Mouse (Mus musculus): ENCODE data around the gene Ptprf. TPM values are rescaled to one million over a fixed set of nuclear protein-coding genes. Genes with fewer than 3 reads are reported as not detected.

Ptprf gene
- total RNA-seq, 2 experiments from 2014 or later: 176 to 196 TPM

GRCm38 (mm10) chr4:118289960-118290415, 1.2 kb downstream of the Ptprf start:
- intact Hi-C loops (cut with DNase I): loop anchor here (2.0 to 10.0 kb wide), 3 partner anchors 27 to 365 kb away; partner anchors contain the start of gene Artn
- DNase-seq (ENCODE audit: extremely low spot score in 1 of 2, low spot score in 2 of 2): peak in 1 of 2 experiments; percentile 58

GRCm38 (mm10) chr4:118289266-118289665, 1.9 kb downstream of the Ptprf start:
- no peak for DNase-seq (ENCODE audit: extremely low spot score in 1 of 2, low spot score in 2 of 2)
- intact Hi-C loops (cut with DNase I): no loop called here

DNA sequence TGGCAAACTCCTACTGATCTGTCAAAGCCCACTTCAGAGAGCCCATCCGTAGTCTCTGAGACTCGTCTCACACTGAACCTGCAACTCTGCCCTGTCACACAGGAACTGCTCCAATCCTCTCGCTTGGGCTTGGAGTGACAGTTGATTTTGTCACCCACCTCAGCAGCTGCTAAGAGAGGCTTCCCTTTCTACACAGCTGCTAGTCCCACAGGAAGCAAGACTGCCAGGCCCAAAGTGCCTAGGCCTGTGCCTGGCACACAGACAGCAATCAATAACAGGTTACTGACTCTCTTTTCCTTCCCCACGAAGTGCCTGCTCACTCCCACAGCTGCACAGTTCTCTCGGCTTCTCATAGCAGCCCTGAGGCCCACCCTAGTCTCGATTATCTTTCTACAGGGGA, 2.7 kb downstream of the Ptprf start:
- intact Hi-C loops (cut with DNase I): no loop called here
- DNase-seq (ENCODE audit: extremely low spot score in 1 of 2, low spot score in 2 of 2): no peak

DNA sequence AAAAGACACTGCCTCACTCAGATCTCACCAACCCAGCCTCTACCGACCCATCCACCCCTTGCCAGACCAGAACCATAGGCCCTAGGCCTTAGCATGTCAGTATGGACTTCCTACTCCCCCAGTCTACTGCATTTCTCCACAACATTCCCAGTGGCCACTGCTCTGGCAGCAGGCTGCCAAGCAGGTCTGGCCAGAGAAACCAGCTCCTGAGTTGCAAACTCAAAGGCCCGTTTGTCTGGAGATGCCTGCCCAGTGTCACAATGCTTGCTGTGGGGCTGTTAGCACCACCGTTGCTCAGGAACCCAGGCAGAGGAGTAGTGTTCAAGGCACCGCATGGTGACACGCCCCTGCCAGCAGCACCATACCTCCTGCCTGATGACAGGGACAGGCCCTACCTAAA, 5.0 kb downstream of the Ptprf start:
- intact Hi-C loops (cut with DNase I): no loop called here

DNA sequence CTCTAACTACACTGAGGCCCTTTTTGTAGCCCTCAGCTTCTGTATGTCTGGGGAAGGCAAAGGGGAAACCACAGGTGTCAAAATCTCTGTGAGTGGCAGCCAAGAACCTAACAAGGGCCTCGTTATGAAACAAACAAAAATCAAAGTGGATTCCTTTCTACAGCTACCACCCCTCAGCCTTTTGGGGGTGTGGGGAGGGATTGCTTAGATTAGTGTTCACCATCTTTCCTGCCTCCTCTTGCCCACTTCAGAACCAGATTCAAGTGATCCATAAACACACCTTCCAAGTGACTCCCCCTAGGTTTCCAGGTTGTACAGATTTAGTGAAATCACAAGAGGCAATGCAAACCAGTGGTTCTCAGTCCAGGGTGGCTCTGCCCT, 9.0 kb downstream of the Ptprf start:
- no peak for DNase-seq (ENCODE audit: extremely low spot score in 1 of 2, low spot score in 2 of 2)
- intact Hi-C loops (cut with DNase I): no loop called here

More for the DNA sequence above, 5.0 kb downstream of the Ptprf start:
- DNase-seq (ENCODE audit: extremely low spot score in 1 of 2, low spot score in 2 of 2): no peak

DNA sequence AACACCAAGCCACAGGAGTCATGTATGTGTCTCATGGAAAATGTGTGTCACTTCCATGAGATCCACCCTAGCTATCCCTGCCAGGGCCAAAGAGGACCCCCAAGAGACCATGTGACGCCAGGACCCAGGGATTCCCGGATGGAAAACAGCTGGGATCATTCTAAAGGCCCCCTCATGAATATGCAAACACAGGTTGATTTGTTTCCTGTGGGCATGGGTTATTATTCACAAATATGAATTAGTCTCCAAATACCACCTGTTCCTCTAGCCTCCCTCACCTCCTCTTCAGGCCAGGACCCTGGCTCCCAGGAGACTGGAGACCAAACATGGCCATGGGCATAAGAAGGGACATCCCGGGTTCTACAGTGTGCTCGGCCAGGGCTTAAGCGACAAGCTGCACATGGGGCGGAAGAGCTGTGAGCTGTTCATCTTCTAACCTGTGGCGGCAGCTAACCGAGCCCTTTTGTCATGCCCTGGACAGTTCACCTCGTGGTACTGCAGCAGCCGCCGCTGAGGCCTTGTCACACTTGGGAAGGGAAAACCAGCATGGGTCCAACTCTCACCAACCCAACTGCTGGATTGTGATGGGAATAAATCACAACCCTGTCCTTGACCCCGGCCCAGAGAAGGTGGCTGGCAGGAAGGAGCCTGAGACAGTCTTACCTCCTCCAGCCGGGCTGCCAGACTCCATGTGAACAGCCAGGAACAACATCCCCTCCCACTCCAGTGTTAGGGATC, 9.6 kb downstream of the Ptprf start:
- DNase-seq (ENCODE audit: extremely low spot score in 1 of 2, low spot score in 2 of 2): no peak
- intact Hi-C loops (cut with DNase I): no loop called here

GRCm38 (mm10) chr4:118280506-118280905, 10.7 kb downstream of the Ptprf start:
- intact Hi-C loops (cut with DNase I): no loop called here
- no peak for DNase-seq (ENCODE audit: extremely low spot score in 1 of 2, low spot score in 2 of 2)

GRCm38 (mm10) chr4:118276520-118277232, 14.5 kb downstream of the Ptprf start:
- peak; percentile 70 to 90 for DNase-seq (ENCODE audit: extremely low spot score in 1 of 2, low spot score in 2 of 2)
- intact Hi-C loops (cut with DNase I): no loop called here

- intact Hi-C loops (cut with DNase I): no loop called here
- no peak for DNase-seq (ENCODE audit: extremely low spot score in 1 of 2, low spot score in 2 of 2)
Measured at GRCm38 (mm10) chr4:118275601-118276519, 15.3 kb downstream of the Ptprf start.

DNA sequence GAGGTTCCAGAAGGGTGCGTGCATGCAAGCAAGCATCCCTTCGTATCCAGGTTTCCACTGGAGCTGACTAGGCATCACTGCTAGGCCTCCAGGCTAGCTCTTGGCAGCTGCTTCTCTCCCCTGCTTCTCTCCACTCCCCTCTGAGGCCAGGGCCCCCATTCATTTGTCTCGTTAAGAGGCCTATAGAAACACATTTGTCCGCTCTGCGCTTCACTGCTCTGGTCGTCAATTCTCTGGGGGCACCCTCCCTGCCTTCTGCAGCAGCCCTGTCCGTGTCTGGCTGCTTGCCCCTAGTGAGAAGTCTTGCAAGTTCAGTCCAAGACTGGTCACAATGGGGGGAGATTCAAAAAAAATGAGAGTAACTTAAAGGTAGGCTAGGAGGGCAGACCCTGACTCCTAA, 16.7 kb downstream of the Ptprf start:
- intact Hi-C loops (cut with DNase I): no loop called here
- DNase-seq (ENCODE audit: extremely low spot score in 1 of 2, low spot score in 2 of 2): no peak

DNA sequence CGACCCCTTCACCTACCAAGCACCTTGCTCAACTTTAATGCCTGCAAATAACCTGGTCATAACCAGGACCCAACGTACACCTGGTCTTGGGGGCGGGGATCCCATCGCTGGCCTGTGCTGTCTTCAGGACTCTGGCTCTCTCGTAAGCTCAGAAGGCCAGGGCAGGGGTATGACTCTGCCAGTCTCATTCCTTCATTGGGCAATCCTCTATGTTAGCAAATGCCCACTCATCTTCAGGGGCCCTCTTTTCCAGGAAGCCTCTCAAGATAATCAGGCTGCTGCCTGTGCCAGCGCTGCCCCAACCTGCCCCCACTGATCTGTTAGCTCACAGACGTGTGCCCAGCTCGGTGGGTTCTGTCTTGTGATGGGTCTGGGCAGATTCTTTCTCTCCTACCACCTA, 17.2 kb downstream of the Ptprf start:
- intact Hi-C loops (cut with DNase I): no loop called here
- DNase-seq (ENCODE audit: extremely low spot score in 1 of 2, low spot score in 2 of 2): no peak

DNA sequence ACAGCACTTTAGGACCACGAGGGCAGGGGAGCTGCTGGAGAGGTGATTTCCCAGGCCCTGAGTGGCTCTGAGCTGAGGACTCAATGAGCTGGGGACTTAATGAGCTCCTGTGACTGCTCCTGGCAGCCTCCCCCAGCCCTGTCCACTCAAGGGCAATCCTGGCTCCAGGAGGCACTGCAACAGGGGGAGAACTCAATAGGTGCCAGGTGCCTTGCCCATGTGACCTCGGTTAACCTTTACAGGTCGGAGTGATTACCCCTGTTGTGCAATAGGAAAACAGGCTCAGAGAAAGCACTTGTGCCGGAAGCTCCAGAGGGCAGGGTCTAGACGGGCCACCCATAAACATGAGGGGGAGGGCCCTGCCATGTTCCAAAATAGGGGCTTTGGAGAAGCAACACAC, 17.7 kb downstream of the Ptprf start:
- intact Hi-C loops (cut with DNase I): no loop called here
- no peak for DNase-seq (ENCODE audit: extremely low spot score in 1 of 2, low spot score in 2 of 2)

DNA sequence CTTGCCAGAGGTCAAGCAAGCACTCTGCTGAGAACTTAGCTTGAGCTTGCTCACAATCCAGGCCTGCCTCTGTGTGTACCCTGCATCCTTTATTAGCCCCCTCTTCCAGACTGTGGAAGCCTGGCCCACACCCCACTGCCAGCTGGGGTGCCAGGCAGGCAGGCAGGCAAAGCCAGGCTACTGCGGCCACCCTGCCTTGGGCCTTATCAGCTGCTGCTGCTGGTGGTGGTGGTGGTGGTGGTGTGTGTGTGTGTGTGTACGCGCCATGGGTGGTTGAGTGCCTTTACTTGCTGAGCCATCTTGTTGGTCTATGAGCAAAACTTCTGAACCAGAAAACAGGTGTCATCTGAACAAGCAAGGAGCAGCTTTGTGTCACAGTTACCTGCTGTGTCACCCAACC, 18.3 kb downstream of the Ptprf start:
- DNase-seq (ENCODE audit: extremely low spot score in 1 of 2, low spot score in 2 of 2): no peak
- intact Hi-C loops (cut with DNase I): no loop called here

DNA sequence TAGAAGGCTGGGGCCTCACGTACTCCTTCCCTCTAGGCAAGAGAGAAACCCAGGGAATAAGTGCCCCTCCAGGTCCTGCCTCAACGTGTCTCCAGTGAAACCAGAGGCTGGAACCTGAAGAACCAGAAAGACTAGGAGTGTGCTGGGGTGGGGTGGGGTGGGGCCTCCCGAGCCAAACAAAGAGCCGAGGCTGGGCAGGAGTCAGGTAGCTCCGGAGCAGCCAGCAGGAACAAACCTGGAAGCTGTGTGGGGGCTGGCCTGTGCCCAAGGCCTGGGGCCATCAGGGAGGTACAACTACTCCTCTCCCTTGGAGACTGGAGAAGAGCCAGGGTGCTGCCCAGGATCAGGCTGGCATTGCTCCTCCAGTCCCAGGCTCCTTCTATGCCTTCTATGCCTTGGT, 18.9 kb downstream of the Ptprf start:
- DNase-seq (ENCODE audit: extremely low spot score in 1 of 2, low spot score in 2 of 2): no peak
- intact Hi-C loops (cut with DNase I): no loop called here

DNA sequence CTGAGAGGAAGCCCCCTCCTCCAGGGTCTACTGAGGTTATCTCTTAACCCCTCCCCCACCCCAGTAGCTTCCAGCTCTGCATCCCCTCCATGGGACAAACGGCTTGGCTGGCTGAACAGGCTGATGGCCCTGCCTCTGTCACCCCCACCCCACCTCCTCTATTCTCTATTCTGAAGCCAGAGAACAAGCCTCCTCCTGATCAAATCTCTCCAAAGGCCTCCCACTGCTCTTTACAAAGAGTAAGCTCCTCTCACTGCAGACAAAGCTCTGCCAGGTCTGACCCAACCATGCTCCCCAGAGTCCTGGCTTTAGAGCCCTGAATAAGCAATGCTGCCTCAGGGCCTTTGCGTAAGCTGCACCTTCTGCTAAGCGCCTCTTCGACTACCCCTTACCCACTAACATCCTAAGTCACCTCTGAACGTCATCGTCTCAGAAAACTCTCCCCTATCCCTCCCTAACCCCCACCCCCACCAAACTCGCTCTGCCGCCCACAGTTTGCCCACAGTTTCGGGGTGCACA, 19.6 kb downstream of the Ptprf start:
- DNase-seq (ENCODE audit: extremely low spot score in 1 of 2, low spot score in 2 of 2): no peak
- intact Hi-C loops (cut with DNase I): no loop called here

GRCm38 (mm10) chr4:118270706-118271105, 20.5 kb downstream of the Ptprf start:
- intact Hi-C loops (cut with DNase I): no loop called here

DNA sequence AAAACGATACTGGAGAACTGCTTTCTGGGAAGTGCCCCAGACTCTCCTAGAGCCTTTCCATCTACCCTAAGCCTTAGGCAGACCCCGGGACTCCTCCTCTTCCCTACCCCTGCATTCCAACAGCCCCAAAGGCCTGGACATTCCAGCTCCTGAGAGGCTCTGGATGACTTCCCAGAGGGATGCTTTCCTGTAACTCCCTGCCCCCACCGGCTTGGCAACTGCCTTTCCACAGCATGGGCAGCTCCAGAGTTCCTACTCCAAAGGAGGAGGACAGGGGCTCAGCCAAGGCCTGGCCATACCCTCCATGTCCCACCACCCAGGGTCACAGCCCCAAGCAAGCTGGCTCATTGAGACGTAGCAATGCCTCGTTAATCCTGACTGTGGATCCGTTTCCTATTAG, 21.2 kb downstream of the Ptprf start:
- peak; percentile 43 to 78 for DNase-seq (ENCODE audit: extremely low spot score in 1 of 2, low spot score in 2 of 2)

More at GRCm38 (mm10) chr4:118270706-118271105, 20.5 kb downstream of the Ptprf start:
- DNase-seq (ENCODE audit: extremely low spot score in 1 of 2, low spot score in 2 of 2): no peak

GRCm38 (mm10) chr4:118268429-118269212, 22.6 kb downstream of the Ptprf start:
- intact Hi-C loops (cut with DNase I): no loop called here
- DNase-seq (ENCODE audit: extremely low spot score in 1 of 2, low spot score in 2 of 2): no peak

More for the DNA sequence above, 21.2 kb downstream of the Ptprf start:
- intact Hi-C loops (cut with DNase I): no loop called here
